Mouse (Mus musculus) lung, postnatal 0 days (tissue): ENCODE measurements at regions not wholly inside any gene's neighbourhood (a gene's known extent, or its start where the extent isn't known, plus 50 kb on each side); places are given as distances from the start of the nearest gene placed in this dataset.

Experiments used
- ATAC-seq: fragments of 200-750 bp; cut with Nextera tagmentation; 2 replicates; pipeline ENCODE4 v1.8.0; 2017; ENCODE audit warnings: moderate library complexity
- DNase-seq: peaks from one replicate; pipeline ENCODE4 v3.0.0-alpha.2; 2016; ENCODE audit warnings: low spot score
- H3K27ac ChIP-seq: fragments of 300-500 bp; sonication (generic); 2 replicates; pipeline ENCODE4 v1.5.1; 2014; ENCODE audit warnings: antibody characterized with exemption, mild to moderate bottlenecking, low read length, mixed read lengths
- H3K27me3 ChIP-seq: fragments of 300-500 bp; sonication (generic); replicated peaks from 2 replicates; pipeline ENCODE4 v1.6.1; 2014; ENCODE audit warnings: low read length, mixed read lengths; ENCODE audit not compliant: insufficient read depth
- H3K36me3 ChIP-seq: fragments of 300-500 bp; sonication (generic); 2 replicates; pipeline ENCODE4 v1.6.1; 2014; ENCODE audit warnings: low read length, mixed read lengths; ENCODE audit not compliant: insufficient read depth
- H3K4me1 ChIP-seq: fragments of 300-500 bp; sonication (generic); 2 replicates; pipeline ENCODE4 v1.6.1; 2014; ENCODE audit warnings: antibody characterized with exemption, low read depth, low read length, mixed read lengths; ENCODE audit not compliant: insufficient read depth
- H3K4me2 ChIP-seq: fragments of 300-500 bp; sonication (generic); replicated peaks from 2 replicates; pipeline ENCODE4 v1.6.1; 2014; ENCODE audit warnings: low read depth, mild to moderate bottlenecking, low read length, moderate library complexity, mixed read lengths
- H3K4me3 ChIP-seq: fragments of 300-500 bp; sonication (generic); 2 replicates; pipeline ENCODE4 v1.5.1; 2014; ENCODE audit warnings: low read depth, low read length
- H3K9ac ChIP-seq: fragments of 300-500 bp; sonication (generic); replicated peaks from 2 replicates; pipeline ENCODE4 v1.6.1; 2014; ENCODE audit warnings: low read depth, mild to moderate bottlenecking
- H3K9me3 ChIP-seq: fragments of 300-500 bp; sonication (generic); 2 replicates; pipeline ENCODE4 v1.6.1; 2016; ENCODE audit warnings: low read length, mixed read lengths
- CTCF ChIP-seq: IDR thresholded peaks from 2 replicates; pipeline ENCODE4 v1.5.1; 2016; ENCODE audit warnings: antibody characterized with exemption, mild to moderate bottlenecking
- EP300 ChIP-seq: IDR thresholded peaks from 2 replicates; pipeline ENCODE4 v1.6.1; 2016; ENCODE audit warnings: antibody characterized with exemption, mild to moderate bottlenecking, control low read depth
- WGBS: fragments of 180-500 bp; shearing (Covaris S2); extraction: QIAGEN DNeasy Blood & Tissue Kit; methylation state at CpG from one replicate; pipeline ENCODE4 v1.1.7; 2014; 5-methylcytosine and 5-hydroxymethylcytosine counted together

DNA sequence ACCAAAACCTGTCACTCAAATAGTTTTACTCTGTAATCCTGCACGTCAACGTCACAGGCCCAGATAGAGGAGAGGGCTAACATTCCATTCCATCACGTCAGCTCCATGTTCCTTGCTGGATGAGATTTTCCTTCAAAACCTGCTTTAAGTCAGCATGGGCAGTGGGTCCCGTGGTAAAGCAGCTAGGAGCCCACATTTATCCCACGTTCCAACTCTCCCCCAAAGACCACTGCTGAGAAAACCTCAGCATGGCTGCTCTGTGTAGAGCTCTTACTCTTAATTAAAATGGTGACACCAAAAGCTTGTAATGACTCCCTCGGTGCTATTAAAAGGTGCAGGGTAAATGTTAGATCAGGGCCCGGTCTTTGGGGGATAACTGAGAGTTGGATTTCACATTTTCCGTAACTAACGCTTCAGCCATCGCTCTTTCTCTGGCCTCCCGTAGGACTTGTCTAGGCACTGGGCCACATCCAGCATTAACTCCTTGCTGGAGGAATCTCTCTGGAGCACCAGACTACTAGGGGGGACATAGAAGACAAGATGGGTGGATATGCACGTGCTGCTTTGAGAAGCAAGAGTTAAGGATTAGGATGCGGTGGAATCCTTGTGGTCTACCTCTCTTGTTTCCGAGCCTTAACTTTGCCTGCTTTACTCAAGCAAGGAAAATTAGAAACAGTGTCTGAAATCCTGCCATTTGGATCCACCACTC, 56.1 kb upstream of the Smarca2 start:
- DNase-seq (no peak), ATAC-seq (no peak)
- H3K9me3 ChIP-seq = no peaks in the 10 kb centered on the region
- no peak overlapping the region for H3K9ac ChIP-seq
- no peak for TF ChIP-seq EP300
- TF ChIP-seq CTCF = no peak
- 78% methylated on average over 14 of the region's 14 CpGs for WGBS
- no peak overlapping the region for H3K4me3 ChIP-seq
- no peaks in the 10 kb centered on the region for H3K27me3 ChIP-seq
- H3K4me1 ChIP-seq = no peaks in the 10 kb centered on the region
- H3K36me3 ChIP-seq = no peaks in the 10 kb centered on the region
- no peak overlapping the region for H3K27ac ChIP-seq
- H3K4me2 ChIP-seq = no peak overlapping the region

DNA sequence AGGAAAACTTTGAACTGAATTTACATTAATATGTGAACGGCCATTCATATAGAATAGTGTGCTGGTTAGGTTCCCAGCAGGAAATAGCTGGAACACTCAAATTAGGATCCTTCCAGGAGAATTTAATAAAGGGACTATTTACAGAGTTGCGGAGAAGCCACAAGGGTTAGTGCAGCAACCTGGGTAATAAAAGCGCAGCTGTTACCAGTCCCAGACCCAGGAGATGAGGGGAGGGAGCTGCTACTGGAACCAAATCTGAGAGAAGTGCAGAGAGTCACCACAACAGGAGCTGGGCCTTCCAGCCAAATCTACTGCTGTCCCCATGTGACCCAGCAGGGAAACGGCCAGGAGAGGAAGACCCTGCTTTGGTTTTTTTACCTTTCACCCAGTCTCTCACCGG, 54.6 kb upstream of the Smarca2 start:
- Histone ChIP-seq H3K4me2 (no peak overlapping the region), H3K9ac (no peak overlapping the region), H3K4me3 (no peak overlapping the region), H3K36me3 (no peaks in the 10 kb centered on the region), H3K27me3 (no peaks in the 10 kb centered on the region), H3K9me3 (no peaks in the 10 kb centered on the region), H3K4me1 (no peaks in the 10 kb centered on the region), H3K27ac (no peak overlapping the region)
- ATAC-seq (no peak), DNase-seq (no peak)
- WGBS = 53% methylated on average over 5 of the region's 5 CpGs
- TF ChIP-seq EP300 (no peak), CTCF (no peak)
